ENCODE assay signal across 9 mouse cellular contexts in genomic region chr11:97808621-97809234, GRCm38 (mm10). TPM values are rescaled to one million over a fixed set of nuclear protein-coding genes. Genes with fewer than 3 reads are reported as not detected.
DNase-seq lines count a peak whose midpoint lies in the region; ATAC-seq lines count a peak whose summit lies in the region.
"Had no signal": no experiment of that assay in that cellular context is flagged by ENCODE, and none has a peak within 500 bp of the region (broad histone marks: within the 10 kb centered on the region; RNA-seq: fewer than 3 reads in every experiment).

No protein-coding gene starts in this region.

- ATAC-seq in hindbrain, embryonic 14.5 days (ENCODE audit: low FRiP score), result no peak
- ATAC-seq in forebrain, embryonic 15.5 days (replicated peaks), result no peak
- ATAC-seq in kidney, embryonic 16.5 days (ENCODE audit: low FRiP score, low TSS enrichment), result 0 out of 2 replicates have a peak, but pooled peaks have one; percentile 16

- no peak overlapping the region for H3K4me2 ChIP-seq in hindbrain, embryonic 14.5 days (replicated peaks)
- H3K4me2 ChIP-seq in forebrain, embryonic 15.5 days (replicated peaks), result no peak overlapping the region
- peak overlapping the region; percentile 23; the same call in 1 of the 2 replicates for H3K4me2 ChIP-seq in kidney, embryonic 16.5 days (replicated peaks; ENCODE audit: low read depth, low read length)

- DNase-seq in hindbrain, embryonic 10.5 days (ENCODE audit: low spot score), result no peak
- DNase-seq in hindbrain, embryonic 14.5 days (ENCODE audit: low spot score), result no peak
- peak; percentile 80 for DNase-seq in ZHBTc4 (ENCODE audit: low read depth, low spot score)
- DNase-seq in retina, embryonic 14.5 days (ENCODE audit: low spot score), result peak; percentile 43
- DNase-seq in right cerebral cortex, postnatal 25 days, result no peak
- no peak for DNase-seq in natural killer cell, adult 2 months (ENCODE audit: low spot score in 2 of 2)

- no peaks in the 10 kb centered on the region for H3K9me3 ChIP-seq in hindbrain, embryonic 10.5 days
- no peaks in the 10 kb centered on the region for H3K9me3 ChIP-seq in hindbrain, embryonic 14.5 days (ENCODE audit: control insufficient read depth, low read length)
- no peaks in the 10 kb centered on the region for H3K9me3 ChIP-seq in forebrain, embryonic 15.5 days
- H3K9me3 ChIP-seq in kidney, embryonic 16.5 days (ENCODE audit: low read length), result no peaks in the 10 kb centered on the region

- peak overlapping the region; percentile 63 for H3K27ac ChIP-seq in hindbrain, embryonic 10.5 days
- no peak overlapping the region for H3K27ac ChIP-seq in hindbrain, embryonic 14.5 days
- peak overlapping the region; percentile 57 for H3K27ac ChIP-seq in forebrain, embryonic 15.5 days (replicated peaks)
- H3K27ac ChIP-seq in kidney, embryonic 16.5 days (ENCODE audit: low read length), result peak overlapping the region; percentile 82

- peaks cover 33% of the 10 kb centered on the region for H3K36me3 ChIP-seq in hindbrain, embryonic 10.5 days
- peaks cover 41% of the 10 kb centered on the region for H3K36me3 ChIP-seq in hindbrain, embryonic 14.5 days (replicated peaks; ENCODE audit: control insufficient read depth, insufficient read depth)
- H3K36me3 ChIP-seq in forebrain, embryonic 15.5 days, result peaks cover 10% of the 10 kb centered on the region
- H3K36me3 ChIP-seq in kidney, embryonic 16.5 days (ENCODE audit: insufficient read depth, low read length), result 0 out of 2 replicates have a peak, but pooled peaks cover 18% of the 10 kb centered on the region

- no peaks in the 10 kb centered on the region for H3K27me3 ChIP-seq in hindbrain, embryonic 10.5 days (ENCODE audit: insufficient read depth, poor library complexity, severe bottlenecking)
- H3K27me3 ChIP-seq in hindbrain, embryonic 14.5 days (ENCODE audit: control insufficient read depth, insufficient read depth, low read length), result no peaks in the 10 kb centered on the region
- H3K27me3 ChIP-seq in forebrain, embryonic 15.5 days, result no peaks in the 10 kb centered on the region
- H3K27me3 ChIP-seq in kidney, embryonic 16.5 days (ENCODE audit: insufficient read depth, low read length), result no peaks in the 10 kb centered on the region

- H3K4me1 ChIP-seq in hindbrain, embryonic 10.5 days (replicated peaks), result peaks cover 97% of the 10 kb centered on the region
- peaks cover 87% of the 10 kb centered on the region for H3K4me1 ChIP-seq in hindbrain, embryonic 14.5 days (replicated peaks; ENCODE audit: control insufficient read depth, insufficient read depth, low read length)
- peaks cover 93% of the 10 kb centered on the region for H3K4me1 ChIP-seq in forebrain, embryonic 15.5 days
- peaks cover 100% of the 10 kb centered on the region for H3K4me1 ChIP-seq in kidney, embryonic 16.5 days (ENCODE audit: insufficient read depth, low read length)

- H3K9ac ChIP-seq in hindbrain, embryonic 14.5 days, result no peak overlapping the region
- H3K9ac ChIP-seq in forebrain, embryonic 15.5 days (replicated peaks), result no peak overlapping the region
- peak overlapping the region; percentile 46; the same call in 1 of the 2 replicates for H3K9ac ChIP-seq in kidney, embryonic 16.5 days (replicated peaks; ENCODE audit: low read length)

- no peak overlapping the region for H3K4me3 ChIP-seq in hindbrain, embryonic 10.5 days
- no peak overlapping the region for H3K4me3 ChIP-seq in hindbrain, embryonic 14.5 days (replicated peaks; ENCODE audit: low read length)
- no peak overlapping the region for H3K4me3 ChIP-seq in forebrain, embryonic 15.5 days
- H3K4me3 ChIP-seq in kidney, embryonic 16.5 days (ENCODE audit: low read length), result no peak overlapping the region

- WGBS in hindbrain, embryonic 10.5 days, result 41% methylated on average over 5 of the region's 5 CpGs
- 45% methylated on average over 5 of the region's 5 CpGs for WGBS in hindbrain, embryonic 14.5 days
- 47% methylated on average over 5 of the region's 5 CpGs for WGBS in forebrain, embryonic 15.5 days
- 44% methylated on average over 5 of the region's 5 CpGs for WGBS in kidney, embryonic 16.5 days

RNA-seq across cellular contexts. Expression of gene Lasp1, which starts 9.9 kb away (rescaled TPM):
- polyA plus RNA-seq in hindbrain, embryonic 10.5 days (2016; fragmentation: Nextera tagmentation; extraction: Ambion mirVana), result 77.7 and 90.1 TPM in 2 replicates
- 110 and 126 TPM in 2 replicates for polyA plus RNA-seq in hindbrain, embryonic 14.5 days (2014; fragmentation: Nextera tagmentation; extraction: Ambion mirVana)
- 129 and 132 TPM in 2 replicates for polyA plus RNA-seq in forebrain, embryonic 15.5 days (2015; fragmentation: Nextera tagmentation; extraction: Ambion mirVana)
- polyA plus RNA-seq in kidney, embryonic 16.5 days (2015; fragmentation: Nextera tagmentation; extraction: Ambion mirVana), result 133 TPM in 2 replicates

RNA-seq across cellular contexts. Expression of gene Rpl23, which starts 26.5 kb away (rescaled TPM):
- 381 and 439 TPM in 2 replicates for polyA plus RNA-seq in hindbrain, embryonic 10.5 days (2016; fragmentation: Nextera tagmentation; extraction: Ambion mirVana)
- 324 and 419 TPM in 2 replicates for polyA plus RNA-seq in hindbrain, embryonic 14.5 days (2014; fragmentation: Nextera tagmentation; extraction: Ambion mirVana)
- 327 and 370 TPM in 2 replicates for polyA plus RNA-seq in forebrain, embryonic 15.5 days (2015; fragmentation: Nextera tagmentation; extraction: Ambion mirVana)
- 428 and 460 TPM in 2 replicates for polyA plus RNA-seq in kidney, embryonic 16.5 days (2015; fragmentation: Nextera tagmentation; extraction: Ambion mirVana)

RNA-seq across cellular contexts. Expression of gene B230217C12Rik, which starts 31.9 kb away (rescaled TPM):
- polyA plus RNA-seq in hindbrain, embryonic 10.5 days (2016; fragmentation: Nextera tagmentation; extraction: Ambion mirVana), result 10.0 and 12.3 TPM in 2 replicates
- polyA plus RNA-seq in hindbrain, embryonic 14.5 days (2014; fragmentation: Nextera tagmentation; extraction: Ambion mirVana), result 38.2 and 38.8 TPM in 2 replicates
- polyA plus RNA-seq in forebrain, embryonic 15.5 days (2015; fragmentation: Nextera tagmentation; extraction: Ambion mirVana), result 17.8 and 21.0 TPM in 2 replicates
- polyA plus RNA-seq in kidney, embryonic 16.5 days (2015; fragmentation: Nextera tagmentation; extraction: Ambion mirVana), result 4.3 and 6.7 TPM in 2 replicates

RNA-seq across cellular contexts. Expression of gene 1700001P01Rik, which starts 33.0 kb away (rescaled TPM):
- polyA plus RNA-seq in hindbrain, embryonic 10.5 days (2016; fragmentation: Nextera tagmentation; extraction: Ambion mirVana), result 0.37 and 0.80 TPM in 2 replicates
- polyA plus RNA-seq in hindbrain, embryonic 14.5 days (2014; fragmentation: Nextera tagmentation; extraction: Ambion mirVana), result 0.68 TPM in 1 of 2 replicates, not detected in the other
- polyA plus RNA-seq in forebrain, embryonic 15.5 days (2015; fragmentation: Nextera tagmentation; extraction: Ambion mirVana), result 0.39 and 0.75 TPM in 2 replicates
- 0.27 and 0.31 TPM in 2 replicates for polyA plus RNA-seq in kidney, embryonic 16.5 days (2015; fragmentation: Nextera tagmentation; extraction: Ambion mirVana)
- polyA plus RNA-seq: limb, embryonic 11.5 days had no signal

RNA-seq across cellular contexts. Expression of gene Cwc25, which starts 42.4 kb away (rescaled TPM):
- 19.4 and 20.6 TPM in 2 replicates for polyA plus RNA-seq in hindbrain, embryonic 10.5 days (2016; fragmentation: Nextera tagmentation; extraction: Ambion mirVana)
- polyA plus RNA-seq in hindbrain, embryonic 14.5 days (2014; fragmentation: Nextera tagmentation; extraction: Ambion mirVana), result 8.1 and 11.2 TPM in 2 replicates
- 18.0 and 18.6 TPM in 2 replicates for polyA plus RNA-seq in forebrain, embryonic 15.5 days (2015; fragmentation: Nextera tagmentation; extraction: Ambion mirVana)
- 15.1 and 18.4 TPM in 2 replicates for polyA plus RNA-seq in kidney, embryonic 16.5 days (2015; fragmentation: Nextera tagmentation; extraction: Ambion mirVana)

Comparison
In these comparisons a context has a peak if more than half of its experiments do, and no peak if none do; other contexts are left out.
1. DNase-seq: peak in ZHBTc4 (single experiment) and retina, embryonic 14.5 days (single experiment); none in hindbrain, embryonic 10.5 days (single experiment), hindbrain, embryonic 14.5 days (single experiment), right cerebral cortex, postnatal 25 days (single experiment) and natural killer cell, adult 2 months (0 of 2).